Mouse (Mus musculus): Measurements from ENCODE around the gene Cux2. TPM values are rescaled to one million over a fixed set of nuclear protein-coding genes. Genes with fewer than 3 reads are reported as not detected.

The Cux2 gene
- total RNA-seq, 2 experiments from 2014 or later: 0.22 to 0.25 TPM

DNA sequence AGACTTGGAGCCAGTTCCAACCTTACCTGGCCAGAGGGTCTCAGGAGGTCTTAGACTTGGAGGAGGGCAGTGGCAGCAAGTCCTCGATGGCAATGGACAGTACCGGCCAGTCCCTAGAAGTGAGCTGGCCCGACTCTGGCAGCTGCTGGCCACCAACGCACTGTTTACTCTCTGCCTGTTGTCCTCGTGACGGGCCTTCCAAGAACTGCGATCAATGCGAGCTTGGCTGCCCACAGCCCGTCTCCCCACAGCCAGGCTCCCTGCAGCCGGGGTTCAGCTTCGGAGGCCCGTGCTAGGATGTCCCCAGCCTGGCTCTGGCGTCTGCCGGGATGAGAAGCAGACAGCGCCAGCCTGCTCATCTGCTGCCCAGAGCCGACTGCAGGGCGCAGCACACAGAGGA is 30.6 kb downstream of the Cux2 start:
- ATAC-seq (ENCODE audit: poor library complexity, severe bottlenecking): no peak

DNA sequence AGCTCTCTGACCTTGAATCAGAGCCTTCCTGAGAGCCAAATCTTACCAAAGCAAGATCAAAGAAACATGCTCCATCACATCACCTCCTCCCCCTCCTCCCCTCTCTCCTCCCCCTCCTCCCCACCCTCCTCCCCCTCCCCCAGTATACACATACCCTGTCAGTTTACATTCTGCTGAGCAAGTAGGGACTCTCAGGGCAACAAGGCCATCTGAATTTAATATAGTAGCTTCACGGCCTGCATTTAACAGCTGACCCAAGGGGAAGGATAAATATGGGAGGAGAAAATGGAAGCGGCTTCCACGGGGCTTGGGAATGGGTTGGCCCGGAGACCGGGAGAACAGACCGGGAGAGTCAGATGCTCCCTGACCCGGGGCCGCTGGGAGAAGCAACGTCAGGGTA is 32.1 kb downstream of the Cux2 start:
- no peak for ATAC-seq (ENCODE audit: poor library complexity, severe bottlenecking)

DNA sequence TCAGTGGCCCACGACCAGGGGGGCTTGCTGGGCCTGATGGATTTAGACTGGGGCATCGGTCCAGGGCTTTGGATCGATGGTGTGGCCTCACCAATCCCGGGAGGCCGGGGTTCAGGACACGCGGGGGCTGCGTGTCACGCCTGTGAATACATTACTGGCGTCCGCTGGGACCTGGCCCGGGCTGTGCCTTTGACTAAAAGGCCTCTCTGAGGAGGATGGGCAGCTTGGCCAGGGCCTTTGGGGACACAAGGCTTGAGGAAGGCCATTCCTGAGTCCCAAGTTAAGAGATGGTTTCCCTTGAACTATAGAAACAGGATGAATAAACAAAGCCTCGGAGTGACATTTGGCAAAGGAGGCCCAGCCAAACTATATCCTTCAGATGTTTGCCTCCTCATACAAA is 32.6 kb downstream of the Cux2 start:
- ATAC-seq (ENCODE audit: poor library complexity, severe bottlenecking): no peak

DNA sequence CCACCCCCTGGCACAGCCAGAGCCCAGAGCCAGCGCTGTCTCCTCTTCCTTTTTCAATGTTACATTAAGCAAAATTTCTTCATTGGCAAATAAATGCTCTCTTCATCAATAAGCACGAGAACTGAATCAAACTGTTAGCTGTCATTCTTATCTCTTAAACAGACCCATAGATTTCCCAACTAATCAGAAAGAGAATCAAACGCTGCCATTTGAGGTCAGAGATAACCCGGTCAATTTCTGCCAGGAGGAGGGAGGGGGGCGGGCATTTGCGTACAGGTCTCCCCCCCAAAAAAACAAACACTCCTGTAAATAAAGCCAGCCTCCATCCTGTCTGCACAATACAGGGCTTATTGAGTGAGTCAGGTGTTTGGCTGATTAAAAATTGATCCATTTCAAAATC is 33.2 kb downstream of the Cux2 start:
- ATAC-seq (ENCODE audit: poor library complexity, severe bottlenecking): no peak

DNA sequence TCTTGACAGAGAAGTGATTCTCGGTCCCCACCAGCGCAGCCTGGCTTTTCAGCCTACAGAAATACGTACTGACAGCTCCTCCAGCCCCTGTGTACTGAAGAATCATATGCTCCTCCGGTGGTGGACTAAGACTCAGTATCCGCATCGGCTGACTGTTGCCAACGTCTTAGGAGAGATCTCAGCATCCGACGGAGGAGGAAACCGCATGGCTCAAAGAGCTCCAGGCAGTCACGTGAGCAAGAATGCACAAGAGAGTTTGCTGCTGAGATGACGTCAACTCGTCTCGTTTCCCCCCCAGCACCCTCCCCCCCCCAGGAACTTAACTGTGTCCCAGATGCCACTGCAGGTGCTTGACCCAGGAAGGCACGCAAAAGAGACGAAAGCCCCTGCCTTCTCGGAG is 34.8 kb downstream of the Cux2 start:
- ATAC-seq (ENCODE audit: poor library complexity, severe bottlenecking): no peak

DNA sequence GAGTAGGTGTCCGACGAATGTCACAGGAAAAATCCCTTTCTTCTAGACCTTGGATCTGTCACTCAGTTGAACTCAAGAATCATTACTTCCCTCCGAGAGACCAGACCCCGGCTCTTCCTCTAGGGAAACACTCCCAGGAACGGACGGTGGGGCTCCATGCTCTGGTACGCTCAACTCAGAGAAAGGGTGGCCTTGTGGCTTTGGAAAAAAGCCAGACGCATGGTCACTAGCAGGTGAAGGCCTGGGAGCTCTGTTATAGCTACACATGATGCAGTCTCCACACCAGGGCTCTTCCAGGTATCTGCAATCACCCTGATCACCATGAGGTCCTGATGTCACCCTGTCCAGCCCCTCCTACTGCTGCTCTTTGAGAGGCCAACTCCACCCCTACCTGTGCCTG is 35.2 kb downstream of the Cux2 start:
- no peak for ATAC-seq (ENCODE audit: poor library complexity, severe bottlenecking)

DNA sequence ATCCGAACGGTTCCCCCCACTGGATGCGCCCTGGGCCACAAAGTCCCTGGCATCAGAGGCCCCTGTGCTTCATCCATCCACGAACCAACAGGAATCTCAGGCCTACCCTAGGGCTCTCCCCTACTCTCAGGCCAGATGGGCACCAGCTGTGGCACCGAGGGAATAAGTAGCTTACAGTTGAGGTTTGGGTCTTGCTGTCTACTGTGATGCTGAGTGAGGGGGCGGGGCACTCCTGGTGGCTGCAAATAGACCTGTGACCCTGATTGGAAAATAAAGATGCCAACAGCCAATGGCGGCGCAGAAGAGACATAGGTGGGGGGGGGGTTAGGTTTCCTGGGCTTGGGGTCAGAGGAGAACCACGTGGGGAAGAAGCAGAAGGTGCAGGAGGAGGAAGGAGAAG is 38.6 kb downstream of the Cux2 start:
- ATAC-seq (ENCODE audit: poor library complexity, severe bottlenecking): no peak

DNA sequence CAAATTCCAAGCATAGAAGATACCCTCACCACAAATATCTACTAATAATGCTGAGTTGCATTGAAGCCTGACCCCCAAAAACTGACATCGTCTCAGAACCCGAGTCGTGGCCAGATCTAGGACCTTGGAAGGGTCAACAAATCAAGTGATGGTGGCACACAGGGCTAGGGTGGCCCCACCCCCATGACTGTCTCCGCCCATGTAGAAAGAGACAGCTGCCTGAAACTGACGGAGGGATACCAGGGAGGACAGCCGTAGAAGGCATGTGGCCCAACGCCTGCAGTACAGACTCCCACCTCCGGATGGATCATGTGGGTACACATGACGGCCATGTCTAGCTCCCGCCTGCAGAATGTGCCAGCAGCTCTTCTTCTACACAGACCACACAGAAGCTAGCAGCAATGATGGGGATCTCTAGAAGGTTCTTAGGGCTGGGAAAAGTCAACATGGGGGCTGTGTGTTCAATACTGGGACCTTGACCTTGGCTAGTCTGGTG is 41.9 kb downstream of the Cux2 start:
- ATAC-seq (ENCODE audit: poor library complexity, severe bottlenecking): no peak

DNA sequence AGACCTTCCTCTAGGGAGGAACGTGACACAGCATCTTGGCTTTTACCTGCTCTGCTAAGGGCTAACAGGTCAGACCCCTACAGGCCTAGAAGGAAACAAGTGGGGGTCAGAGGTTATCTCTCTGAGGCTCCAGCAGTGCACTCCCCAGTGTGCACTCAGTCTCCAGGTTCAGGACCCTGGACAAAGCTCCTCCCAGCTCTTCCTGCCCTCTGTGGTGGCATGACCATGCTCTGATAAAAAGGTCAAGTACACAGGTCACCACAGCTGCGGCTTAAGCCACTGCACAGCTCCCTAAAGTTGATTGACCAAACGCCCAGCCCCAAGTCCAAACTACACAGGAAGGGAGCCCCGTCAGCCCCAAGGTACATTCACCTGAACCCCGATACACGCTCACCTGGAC is 46.4 kb downstream of the Cux2 start:
- ATAC-seq (ENCODE audit: poor library complexity, severe bottlenecking): no peak

DNA sequence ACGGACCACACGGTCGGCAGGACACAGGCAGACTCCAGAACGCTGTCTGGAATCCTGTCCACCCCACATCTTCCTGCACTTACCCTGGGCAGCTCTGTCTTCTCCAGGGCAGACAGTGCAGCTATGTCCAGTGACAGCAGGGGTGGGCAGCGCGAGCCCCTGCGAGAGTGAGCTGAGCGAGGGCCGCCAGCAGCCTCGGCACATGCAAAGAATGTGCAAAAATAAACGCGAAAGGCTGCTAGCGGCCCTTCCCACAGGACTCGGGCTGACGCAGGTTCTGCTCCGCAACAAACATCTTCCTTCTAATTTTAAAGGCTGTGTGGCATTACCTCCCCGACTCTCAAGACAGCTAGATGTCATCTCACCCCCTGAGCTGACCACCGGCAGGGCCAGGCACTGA is 47.8 kb downstream of the Cux2 start:
- no peak for ATAC-seq (ENCODE audit: poor library complexity, severe bottlenecking)

DNA sequence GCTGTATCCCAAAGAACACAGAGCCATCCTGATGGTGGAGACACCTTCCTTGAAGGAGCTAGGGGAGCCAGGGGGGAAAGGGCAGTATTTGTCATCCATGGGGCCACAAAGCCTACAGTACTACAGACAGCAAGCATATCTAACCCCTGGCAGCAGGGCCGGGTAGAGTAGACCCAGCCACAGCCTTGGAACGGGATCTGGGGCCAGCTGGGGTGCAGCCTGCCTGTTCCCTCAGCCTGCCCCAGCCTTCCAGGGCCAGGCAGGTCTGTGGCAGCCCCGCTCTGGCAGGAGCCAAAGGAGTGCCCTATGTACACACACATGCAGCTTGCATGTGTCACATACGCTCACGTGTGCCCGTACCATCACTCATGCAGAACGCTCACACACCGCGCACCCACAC is 48.6 kb downstream of the Cux2 start:
- no peak for ATAC-seq (ENCODE audit: poor library complexity, severe bottlenecking)

DNA sequence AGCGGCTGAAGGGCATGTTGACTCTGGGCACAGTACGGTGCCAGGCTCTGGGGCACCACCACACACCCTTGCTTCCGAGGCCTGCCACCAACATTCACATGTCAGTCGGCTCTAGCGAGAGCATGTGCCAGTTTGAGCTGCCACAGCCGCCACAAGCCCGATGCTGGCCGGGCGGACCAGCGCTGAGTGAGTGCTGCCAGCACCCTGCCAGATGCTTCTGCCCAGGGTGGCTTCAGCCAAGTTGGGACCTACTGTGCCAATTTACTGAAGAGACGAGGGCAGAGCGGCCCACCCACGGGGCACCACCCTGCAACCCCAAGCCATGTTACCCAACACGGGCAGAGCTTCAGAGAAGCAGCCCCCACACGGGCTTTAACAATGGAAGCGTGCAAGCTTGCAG is 49.5 kb downstream of the Cux2 start:
- ATAC-seq (ENCODE audit: poor library complexity, severe bottlenecking): no peak

DNA sequence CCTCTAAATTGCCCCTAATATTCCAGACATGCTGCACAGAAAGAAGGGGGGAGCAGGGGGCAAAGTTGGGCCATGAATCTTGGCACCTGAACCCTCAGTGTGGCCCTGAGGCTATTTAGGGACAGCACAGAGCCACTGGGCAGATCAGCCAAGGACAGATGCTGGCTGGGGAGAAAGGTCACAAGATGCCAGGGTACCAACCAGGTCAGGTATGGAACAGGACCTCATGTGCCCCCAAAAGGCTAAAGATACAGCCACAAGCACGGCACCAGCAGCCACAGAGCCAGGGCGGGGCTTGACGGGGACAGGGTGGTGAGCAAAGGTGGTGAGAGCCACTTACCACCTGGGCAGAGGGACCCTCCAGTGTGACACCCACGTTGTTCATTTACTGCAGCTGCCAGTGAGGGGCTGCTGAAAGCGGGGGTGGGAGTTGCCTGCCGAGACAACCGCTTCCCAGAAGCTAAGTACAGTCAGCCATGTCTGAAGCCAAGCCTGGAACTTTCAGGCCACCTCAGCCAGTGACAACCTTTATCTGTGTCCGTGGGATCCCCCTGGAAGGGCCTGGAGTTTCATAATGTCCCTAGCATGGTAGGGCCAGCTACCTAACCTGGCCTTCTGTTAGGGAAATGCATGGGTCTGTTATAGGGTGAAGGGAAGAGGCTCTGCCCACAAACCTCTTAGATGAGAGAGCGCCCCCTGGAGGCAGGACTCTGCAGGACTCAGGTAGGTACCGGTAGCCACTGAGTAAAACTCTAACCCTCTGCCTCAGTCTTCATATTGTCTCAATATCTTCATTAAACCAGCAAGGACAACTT is 50.7 kb downstream of the Cux2 start:
- ATAC-seq (ENCODE audit: poor library complexity, severe bottlenecking): peak; percentile 73

DNA sequence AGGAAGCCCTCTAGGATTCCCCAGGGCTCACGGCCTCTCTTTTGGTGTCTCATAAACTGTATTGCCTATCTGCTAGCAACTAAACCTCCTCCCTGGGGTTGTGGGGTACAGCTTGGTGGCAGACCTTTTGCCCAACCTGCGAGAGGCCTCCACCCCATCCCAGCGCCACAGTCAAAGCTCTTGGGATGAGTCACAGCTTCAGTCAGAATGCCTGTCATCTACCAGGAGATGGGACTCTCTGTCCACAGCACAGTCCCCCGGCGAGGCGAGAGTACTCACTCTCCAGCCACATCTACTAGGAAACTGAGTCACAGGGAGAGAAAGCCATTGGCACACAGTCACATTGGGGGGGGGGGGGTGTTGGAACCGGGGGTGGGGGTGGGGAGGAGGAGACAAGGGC is 51.6 kb downstream of the Cux2 start:
- no peak for ATAC-seq (ENCODE audit: poor library complexity, severe bottlenecking)

DNA sequence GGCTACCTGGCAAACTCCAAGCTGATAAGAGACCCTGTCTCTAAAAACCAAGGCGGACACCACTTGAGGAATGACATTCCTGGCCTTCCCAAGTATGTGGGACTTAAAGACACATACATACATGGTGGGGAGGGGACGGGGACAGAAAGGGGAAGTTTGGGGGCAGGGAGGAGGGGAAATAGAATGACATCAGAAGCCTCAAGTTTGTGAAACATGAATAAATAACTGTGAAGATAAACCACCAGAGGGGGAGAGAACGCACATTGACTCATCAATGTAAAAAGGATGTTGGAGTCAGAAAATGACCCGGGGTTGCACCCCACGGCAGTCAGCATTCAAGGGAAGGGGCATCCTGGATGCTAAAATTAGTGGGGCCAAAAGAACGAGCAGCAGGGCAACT is 53.2 kb downstream of the Cux2 start:
- ATAC-seq (ENCODE audit: poor library complexity, severe bottlenecking): peak; percentile 42; the same call in 1 of the 2 replicates

DNA sequence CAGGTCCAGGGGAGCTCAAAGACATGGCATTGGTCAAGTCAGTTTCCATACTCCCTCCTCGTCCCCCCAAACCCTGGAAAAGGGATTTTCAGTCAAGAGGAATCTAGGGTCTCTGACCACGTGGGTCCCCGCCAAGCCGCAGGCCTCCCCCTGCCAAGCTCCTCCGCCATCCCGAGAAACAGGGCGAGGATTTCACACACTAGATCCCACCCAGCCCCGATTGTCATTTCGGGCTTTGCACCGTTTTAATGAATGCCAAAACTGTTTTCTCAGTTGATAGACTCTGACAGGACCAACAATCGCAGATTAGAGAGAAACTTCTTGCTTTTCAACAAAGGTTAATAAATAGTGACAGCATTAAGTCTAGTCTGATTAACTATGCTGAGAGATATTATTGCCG is 55.1 kb downstream of the Cux2 start:
- no peak for ATAC-seq (ENCODE audit: poor library complexity, severe bottlenecking)

DNA sequence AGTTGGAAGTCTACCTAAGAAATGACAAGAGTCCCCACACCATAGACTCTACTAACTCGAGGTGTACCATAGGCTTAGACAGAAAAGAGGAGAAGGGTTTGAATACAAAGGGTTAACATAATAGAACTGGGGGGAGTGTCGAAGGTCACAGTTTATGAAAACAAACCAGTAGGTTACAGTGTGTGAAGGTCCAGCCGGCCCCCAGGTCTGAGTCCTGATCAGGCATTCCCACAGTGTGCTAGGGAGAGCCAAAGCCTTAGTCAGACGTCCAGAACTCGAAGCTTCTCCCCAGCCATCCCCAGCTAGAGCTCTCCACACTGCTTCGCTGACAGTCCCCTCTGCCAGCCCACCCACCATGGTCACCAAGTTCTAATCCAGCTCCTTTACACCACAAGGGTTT is 58.0 kb downstream of the Cux2 start:
- ATAC-seq (ENCODE audit: poor library complexity, severe bottlenecking): no peak

DNA sequence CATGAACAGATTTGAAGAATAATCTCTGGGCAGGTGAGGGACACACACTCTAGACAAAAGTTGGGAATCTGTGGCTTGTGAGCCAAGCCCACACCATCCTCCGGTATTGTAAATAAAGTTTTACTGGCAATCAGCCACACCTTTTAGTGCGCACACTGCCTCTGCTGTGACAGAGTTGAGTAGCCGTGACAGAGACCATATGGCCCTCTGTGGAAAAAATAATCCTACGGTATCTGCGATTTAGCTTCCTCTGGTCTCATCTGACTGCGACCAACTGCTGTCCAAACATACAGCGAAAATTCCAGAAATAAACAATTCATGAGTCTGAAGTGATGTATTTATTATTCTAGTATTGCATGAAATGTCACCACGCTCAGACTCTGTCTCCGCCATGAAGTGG is 64.0 kb downstream of the Cux2 start:
- ATAC-seq (ENCODE audit: poor library complexity, severe bottlenecking): no peak

DNA sequence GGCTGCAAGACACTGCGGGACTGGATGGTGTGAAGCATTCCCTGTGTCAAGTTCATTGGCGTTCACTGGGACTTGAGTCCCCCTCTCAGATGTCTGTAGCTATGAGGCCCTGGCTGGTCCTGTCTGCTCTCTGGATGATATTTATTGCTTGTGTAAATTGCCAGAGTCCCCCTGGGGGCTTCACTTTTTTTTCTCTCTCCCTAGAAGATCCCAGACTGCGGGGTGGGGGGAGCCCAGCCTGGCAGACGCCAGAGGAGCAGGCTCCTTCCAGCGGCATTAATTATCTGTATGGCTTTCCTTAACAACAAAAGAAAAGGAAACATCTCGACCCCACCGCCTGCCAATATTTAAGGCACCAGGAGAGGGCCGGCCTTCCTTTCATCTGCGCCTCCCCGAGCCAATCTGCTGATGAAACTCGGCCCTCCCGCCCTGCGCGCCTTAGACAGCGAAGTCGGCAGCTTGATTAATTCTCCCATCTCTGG is 68.2 kb downstream of the Cux2 start:
- no peak for ATAC-seq (ENCODE audit: poor library complexity, severe bottlenecking)

DNA sequence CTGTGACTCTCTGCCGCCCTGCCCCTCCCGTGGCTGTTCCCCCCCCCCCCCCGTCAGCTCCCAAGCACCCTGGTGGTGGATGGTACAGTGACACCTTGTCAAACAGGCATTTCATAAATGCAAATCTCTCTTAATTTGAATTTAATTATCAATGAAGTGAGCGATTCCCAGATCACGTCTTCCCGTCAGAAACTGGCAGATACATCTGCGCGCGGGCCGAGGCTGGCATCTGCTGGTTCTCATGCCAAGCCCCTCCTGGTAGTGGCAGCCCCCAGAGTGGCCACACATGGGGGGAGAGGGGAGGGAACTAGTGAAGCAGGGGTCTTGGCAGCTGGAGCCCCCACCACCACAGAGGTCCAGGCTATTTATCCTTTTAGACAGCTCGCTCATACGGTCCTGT is 73.6 kb downstream of the Cux2 start:
- ATAC-seq (ENCODE audit: poor library complexity, severe bottlenecking): no peak

DNA sequence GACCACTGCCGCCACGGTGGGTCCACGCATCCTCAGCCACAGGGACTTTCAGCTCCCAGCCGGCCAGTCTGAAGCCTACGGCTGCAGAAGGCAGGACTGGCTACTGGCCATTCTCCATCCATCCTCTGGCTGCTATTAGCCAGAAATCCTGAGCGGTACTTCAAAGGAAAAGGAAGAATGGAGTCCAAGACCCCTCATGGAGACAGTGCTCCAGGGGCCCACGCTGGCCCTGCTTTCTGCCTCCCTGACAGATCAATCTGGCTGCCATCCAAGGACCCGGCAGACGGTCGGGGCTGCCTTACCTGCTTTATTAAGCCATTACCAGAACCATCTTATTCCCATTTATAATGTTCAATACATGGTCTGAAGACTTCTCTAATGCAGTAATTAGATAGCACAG is 76.4 kb downstream of the Cux2 start:
- no peak for ATAC-seq (ENCODE audit: poor library complexity, severe bottlenecking)

DNA sequence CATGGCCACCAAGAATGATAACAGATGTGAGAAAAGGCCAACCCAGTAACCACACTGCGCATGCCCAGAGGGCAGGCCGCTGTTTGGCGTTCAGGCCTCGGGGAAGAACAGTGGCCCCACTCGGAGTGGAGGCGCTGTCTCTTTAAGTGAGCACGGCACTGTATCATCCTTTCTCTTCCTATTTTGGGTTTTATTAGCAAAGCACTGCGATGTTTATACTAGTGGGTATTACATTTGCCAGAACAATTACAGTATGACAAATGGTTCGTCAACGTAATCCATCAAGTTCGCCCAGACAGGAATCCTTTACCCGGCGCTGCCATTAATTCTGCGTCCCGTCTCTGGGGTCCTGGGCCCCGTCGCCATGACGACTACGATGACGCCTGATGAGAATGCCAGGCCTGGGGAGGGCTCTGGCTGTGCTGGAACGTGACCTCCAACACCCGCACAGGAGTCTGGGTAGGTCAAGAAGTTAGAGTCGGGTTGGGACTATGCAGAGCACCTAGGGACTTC is 77.2 kb downstream of the Cux2 start:
- no peak for ATAC-seq (ENCODE audit: poor library complexity, severe bottlenecking)

DNA sequence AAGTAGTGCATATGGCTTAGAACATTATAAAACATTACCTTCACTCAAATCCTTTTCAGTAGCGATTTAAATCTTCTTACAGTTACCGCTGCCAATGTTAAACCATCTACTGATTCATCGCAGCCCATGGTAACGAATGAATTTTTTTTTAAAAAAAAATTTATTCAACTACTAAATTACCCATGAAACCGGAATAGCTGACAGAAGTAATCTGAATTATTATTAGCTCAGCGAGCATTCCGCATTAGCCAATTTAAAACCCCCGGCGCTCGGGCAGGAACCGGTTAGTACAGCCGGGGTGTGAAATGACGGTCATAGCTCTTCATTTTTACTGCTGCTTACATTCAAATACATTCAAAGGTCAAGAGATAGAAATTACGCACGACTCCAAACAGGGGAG is 80.9 kb downstream of the Cux2 start:
- no peak for ATAC-seq (ENCODE audit: poor library complexity, severe bottlenecking)
